Mouse (Mus musculus) kidney, embryonic 14.5 days (tissue): Measurements from ENCODE around the gene Myzap. TPM values are rescaled to one million over a fixed set of nuclear protein-coding genes. Genes with fewer than 3 reads are reported as not detected.

Experiments
- ATAC-seq: fragments of 200-750 bp; cut with Nextera tagmentation; 2 replicates; pipeline ENCODE4 v1.8.0; 2017; ENCODE audit warnings: moderate number of reproducible peaks, mild to moderate bottlenecking, moderate TSS enrichment, moderate library complexity; ENCODE audit not compliant: low FRiP score, low TSS enrichment
- H3K27ac ChIP-seq: fragments of 300-500 bp; sonication (generic); 2 replicates; pipeline ENCODE4 v1.5.1; 2014; ENCODE audit warnings: low read depth, mild to moderate bottlenecking, low read length, moderate library complexity, mixed read lengths
- H3K27me3 ChIP-seq: fragments of 300-500 bp; sonication (generic); 2 replicates; pipeline ENCODE4 v1.6.1; 2014; ENCODE audit warnings: mild to moderate bottlenecking, low read length; ENCODE audit not compliant: control insufficient read depth, insufficient read depth
- H3K36me3 ChIP-seq: fragments of 300-500 bp; sonication (generic); 2 replicates; pipeline ENCODE4 v1.6.1; 2014; ENCODE audit warnings: low read length, mixed read lengths; ENCODE audit not compliant: control insufficient read depth, insufficient read depth
- H3K4me1 ChIP-seq: fragments of 300-500 bp; sonication (generic); 2 replicates; pipeline ENCODE4 v1.6.1; 2014; ENCODE audit warnings: low read length, mixed read lengths; ENCODE audit not compliant: control insufficient read depth, insufficient read depth
- H3K4me2 ChIP-seq: fragments of 300-500 bp; sonication (generic); replicated peaks from 2 replicates; pipeline ENCODE4 v1.6.1; 2014; ENCODE audit warnings: low read depth, mild to moderate bottlenecking, low read length
- H3K4me3 ChIP-seq: fragments of 300-500 bp; sonication (generic); 2 replicates; pipeline ENCODE4 v1.5.1; 2014; ENCODE audit warnings: mild to moderate bottlenecking, low read length
- H3K9ac ChIP-seq: fragments of 300-500 bp; sonication (generic); 2 replicates; pipeline ENCODE4 v1.6.1; 2014; ENCODE audit warnings: low read depth, mild to moderate bottlenecking, low read length, moderate library complexity
- H3K9me3 ChIP-seq: fragments of 300-500 bp; sonication (generic); 2 replicates; pipeline ENCODE4 v1.6.1; 2016; ENCODE audit warnings: low read length; ENCODE audit not compliant: control insufficient read depth
- WGBS: fragments of 180-500 bp; shearing (Covaris S2); extraction: QIAGEN DNeasy Blood & Tissue Kit; methylation state at CpG from one replicate; pipeline ENCODE4 v1.1.7; 2014; 5-methylcytosine and 5-hydroxymethylcytosine counted together
- polyA plus RNA-seq: library from polyadenylated mRNA; unstranded; fragments of >200 nt; fragmentation: Nextera tagmentation; extraction: Ambion mirVana; gene quantifications from 2 replicates; pipeline ENCODE4 v1.2.1, GENCODE M21; 2014

The Myzap gene
- polyA plus RNA-seq, 1 experiment from 2014 or later = 18.6 TPM

DNA sequence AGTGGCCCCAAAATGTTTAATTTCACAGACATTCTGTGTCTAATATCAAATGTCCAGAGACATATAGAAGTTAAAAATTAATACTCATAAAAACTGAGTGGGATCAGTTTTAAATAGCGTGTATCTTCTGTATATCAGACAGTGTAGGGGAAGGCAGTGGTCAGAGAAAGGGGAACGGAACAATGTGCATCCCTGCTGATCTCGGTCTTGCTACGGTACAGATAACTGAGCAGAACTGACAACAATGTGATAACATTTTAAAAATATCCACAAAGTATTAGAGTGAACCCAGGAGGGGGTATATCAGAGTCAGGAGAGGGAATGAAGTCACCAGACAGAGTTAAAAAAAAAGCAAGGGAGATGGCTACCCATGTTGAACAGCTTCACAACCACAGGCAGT, 74.7 kb downstream of the Myzap start:
- Histone ChIP-seq H3K27ac (no peak overlapping the region), H3K36me3 (no peaks in the 10 kb centered on the region), H3K27me3 (no peaks in the 10 kb centered on the region), H3K9me3 (no peaks in the 10 kb centered on the region), H3K4me3 (no peak overlapping the region), H3K4me1 (no peaks in the 10 kb centered on the region), H3K9ac (no peak overlapping the region), H3K4me2 (no peak overlapping the region)
- ATAC-seq = no peak
- 98% methylated on average over 4 of the region's 4 CpGs for WGBS

GRCm38 (mm10) chr9:71515862-71516261, 76.3 kb downstream of the Myzap start:
- Histone ChIP-seq H3K4me1 (no peaks in the 10 kb centered on the region), H3K4me2 (no peak overlapping the region), H3K27ac (no peak overlapping the region), H3K9me3 (no peaks in the 10 kb centered on the region), H3K36me3 (no peaks in the 10 kb centered on the region), H3K9ac (no peak overlapping the region), H3K4me3 (no peak overlapping the region), H3K27me3 (no peaks in the 10 kb centered on the region)
- 93% methylated on average over 4 of the region's 4 CpGs for WGBS
- no peak for ATAC-seq

GRCm38 (mm10) chr9:71513566-71513965, 78.6 kb downstream of the Myzap start:
- H3K36me3 ChIP-seq = no peaks in the 10 kb centered on the region
- ATAC-seq = no peak
- no peak overlapping the region for H3K9ac ChIP-seq
- no peak overlapping the region for H3K4me3 ChIP-seq
- H3K27me3 ChIP-seq = no peaks in the 10 kb centered on the region
- no peaks in the 10 kb centered on the region for H3K4me1 ChIP-seq
- 45% methylated on average over 4 of the region's 4 CpGs for WGBS
- H3K4me2 ChIP-seq = no peak overlapping the region
- no peaks in the 10 kb centered on the region for H3K9me3 ChIP-seq
- no peak overlapping the region for H3K27ac ChIP-seq

- Histone ChIP-seq H3K4me1 (no peaks in the 10 kb centered on the region), H3K9ac (no peak overlapping the region), H3K36me3 (no peaks in the 10 kb centered on the region), H3K4me2 (no peak overlapping the region), H3K9me3 (no peaks in the 10 kb centered on the region), H3K4me3 (no peak overlapping the region), H3K27me3 (no peaks in the 10 kb centered on the region), H3K27ac (no peak overlapping the region)
- WGBS = 55% methylated on average over 10 of the region's 10 CpGs
- ATAC-seq = no peak
These were observed 79.3 kb downstream of the Myzap start for GRCm38 (mm10) chr9:71512899-71513298.

DNA sequence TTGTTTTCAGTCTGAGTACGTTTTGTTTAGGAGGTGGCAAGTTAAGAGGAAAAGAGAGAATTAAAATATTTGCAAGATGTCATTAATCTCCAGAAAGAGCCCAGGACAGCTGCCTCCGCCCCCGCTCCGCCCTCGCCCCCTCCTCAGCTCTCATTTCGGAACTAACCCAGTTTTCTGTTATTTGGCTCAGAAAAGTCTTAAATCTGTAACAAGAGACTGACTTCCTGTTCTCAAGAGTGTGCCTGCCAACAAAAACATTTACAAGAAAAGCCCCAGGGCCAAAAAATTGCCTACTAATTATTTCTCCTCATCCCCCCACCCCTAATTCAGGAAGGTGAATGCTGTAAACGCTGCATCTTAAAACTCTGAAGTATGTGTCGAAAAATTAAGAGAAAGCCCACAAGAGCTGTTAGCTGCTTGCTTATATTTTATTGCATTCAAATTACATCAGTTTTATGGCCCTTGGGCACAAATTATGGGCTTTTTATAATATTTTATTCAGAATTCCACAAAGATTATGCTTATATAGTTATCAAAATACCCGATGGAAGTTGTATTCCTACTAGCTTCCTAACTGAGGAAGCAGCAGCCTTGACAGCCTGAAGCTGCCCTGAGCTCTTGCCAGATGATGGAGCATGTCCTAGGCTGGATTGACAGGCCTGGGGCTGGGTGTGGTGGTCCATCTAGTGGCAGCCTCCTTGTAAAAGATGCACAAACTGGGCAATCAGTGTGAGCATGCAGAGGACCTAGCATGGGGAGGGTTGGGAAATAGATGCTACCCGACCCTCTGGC, 93.6 kb downstream of the Myzap start:
- H3K27ac ChIP-seq = peak overlapping the region; percentile 73
- no peaks in the 10 kb centered on the region for H3K27me3 ChIP-seq
- peaks cover 17% of the 10 kb centered on the region for H3K4me1 ChIP-seq
- ATAC-seq = 0 out of 2 replicates have a peak, but pooled peaks have one; percentile 38
- 24% methylated on average over 10 of the region's 10 CpGs for WGBS
- H3K4me3 ChIP-seq = no peak overlapping the region
- H3K9me3 ChIP-seq = no peaks in the 10 kb centered on the region
- H3K4me2 ChIP-seq = no peak overlapping the region
- no peaks in the 10 kb centered on the region for H3K36me3 ChIP-seq
- H3K9ac ChIP-seq = no peak overlapping the region

DNA sequence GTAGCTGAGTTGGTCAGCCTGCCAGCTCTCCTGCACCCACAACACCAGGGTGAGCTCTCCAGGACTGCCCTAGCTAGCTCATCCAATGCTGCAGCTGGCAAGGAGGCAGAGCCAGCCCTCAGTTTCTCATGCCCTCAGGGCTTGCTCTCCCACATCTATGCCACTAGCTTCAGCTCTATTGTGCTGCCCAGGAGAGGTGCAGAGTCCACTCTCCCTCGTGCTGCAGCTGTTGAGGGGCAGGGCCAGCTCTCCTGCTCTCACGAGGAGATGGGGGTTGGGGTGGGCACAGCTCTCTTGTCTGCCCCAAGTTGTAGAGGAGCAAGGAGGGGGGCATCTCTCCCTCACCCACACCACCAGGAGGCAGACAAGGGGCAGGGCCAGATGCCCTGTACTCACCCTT, 95.5 kb downstream of the Myzap start:
- WGBS = 28% methylated on average over 2 of the region's 2 CpGs
- Histone ChIP-seq H3K9ac (no peak overlapping the region), H3K36me3 (no peaks in the 10 kb centered on the region), H3K9me3 (no peaks in the 10 kb centered on the region), H3K4me2 (no peak overlapping the region), H3K4me3 (no peak overlapping the region), H3K27me3 (no peaks in the 10 kb centered on the region), H3K4me1 (peaks cover 27% of the 10 kb centered on the region), H3K27ac (0 out of 2 replicates have a peak overlapping the region, but pooled peaks have one; percentile 26)
- no peak for ATAC-seq

DNA sequence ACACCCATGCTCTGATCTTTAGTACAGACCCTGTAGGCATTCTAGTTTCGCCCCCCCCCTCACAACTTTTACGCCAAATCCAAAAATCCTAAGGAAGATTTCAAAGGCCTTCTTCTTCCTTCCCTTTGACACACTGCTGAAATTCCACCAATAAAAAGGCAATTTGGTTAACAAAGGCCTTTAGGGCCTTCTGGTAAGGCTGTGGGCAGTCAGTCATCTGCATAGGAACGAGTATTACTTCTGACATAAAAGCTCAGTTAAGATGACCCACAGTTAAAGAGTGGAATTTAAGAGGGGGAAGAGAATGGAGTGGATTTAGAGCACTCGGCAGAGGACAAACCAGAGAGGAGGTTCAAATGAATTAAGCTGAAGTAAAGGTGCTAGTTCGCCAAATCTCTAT, 98.4 kb downstream of the Myzap start:
- H3K9ac ChIP-seq = no peak overlapping the region
- H3K9me3 ChIP-seq = no peaks in the 10 kb centered on the region
- H3K27me3 ChIP-seq = no peaks in the 10 kb centered on the region
- WGBS = 56% methylated on average over 5 of the region's 5 CpGs
- ATAC-seq = no peak
- H3K27ac ChIP-seq = peak overlapping the region; percentile 80; the same call in 1 of the 2 replicates
- H3K4me1 ChIP-seq = peaks cover 35% of the 10 kb centered on the region
- H3K4me2 ChIP-seq = no peak overlapping the region
- H3K4me3 ChIP-seq = no peak overlapping the region
- H3K36me3 ChIP-seq = no peaks in the 10 kb centered on the region

- H3K27ac ChIP-seq = peak overlapping the region; percentile 80
- H3K36me3 ChIP-seq = no peaks in the 10 kb centered on the region
- H3K4me2 ChIP-seq = no peak overlapping the region
- H3K4me3 ChIP-seq = no peak overlapping the region
- peaks cover 26% of the 10 kb centered on the region for H3K4me1 ChIP-seq
- no peak for ATAC-seq
- no peaks in the 10 kb centered on the region for H3K27me3 ChIP-seq
- 47% methylated on average over 15 of the region's 15 CpGs for WGBS
- no peaks in the 10 kb centered on the region for H3K9me3 ChIP-seq
- no peak overlapping the region for H3K9ac ChIP-seq
These were observed 99.7 kb downstream of the Myzap start for GRCm38 (mm10) chr9:71492296-71493025.

DNA sequence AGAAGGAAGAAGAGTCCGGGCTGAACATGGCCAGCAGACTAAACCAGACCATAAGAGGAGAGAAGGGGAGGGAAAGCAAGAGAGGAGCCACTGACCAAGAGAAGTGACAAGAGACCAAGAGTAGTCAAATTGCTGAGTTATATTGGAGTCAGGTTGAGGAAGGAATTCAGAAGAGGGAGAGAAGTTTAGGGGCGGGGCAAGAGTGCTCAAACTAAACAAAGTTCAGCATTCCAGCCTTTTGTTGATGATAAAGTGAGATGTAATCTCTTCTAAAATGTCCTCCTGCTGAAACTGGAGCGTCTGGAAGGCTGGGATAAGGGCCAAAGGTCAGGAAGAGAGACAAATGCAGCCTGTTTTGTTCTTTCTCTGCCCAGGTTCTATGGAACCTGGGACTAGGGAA, 102.1 kb downstream of the Myzap start:
- H3K27ac ChIP-seq = peak overlapping the region; percentile 47; the same call in 1 of the 2 replicates
- H3K9me3 ChIP-seq = no peaks in the 10 kb centered on the region
- no peaks in the 10 kb centered on the region for H3K36me3 ChIP-seq
- WGBS = 40% methylated on average over 3 of the region's 3 CpGs
- no peak overlapping the region for H3K4me2 ChIP-seq
- no peak for ATAC-seq
- H3K4me1 ChIP-seq = peaks cover 22% of the 10 kb centered on the region
- H3K4me3 ChIP-seq = no peak overlapping the region
- no peak overlapping the region for H3K9ac ChIP-seq
- H3K27me3 ChIP-seq = no peaks in the 10 kb centered on the region
